Mouse (Mus musculus): ENCODE data around the gene Mad1l1.
"Not testable (repeated sequence)": the region's sequence is repeated elsewhere in the genome, so short reads cannot be mapped to it uniquely, and the experiment has no call there.

Gene Mad1l1

DNA sequence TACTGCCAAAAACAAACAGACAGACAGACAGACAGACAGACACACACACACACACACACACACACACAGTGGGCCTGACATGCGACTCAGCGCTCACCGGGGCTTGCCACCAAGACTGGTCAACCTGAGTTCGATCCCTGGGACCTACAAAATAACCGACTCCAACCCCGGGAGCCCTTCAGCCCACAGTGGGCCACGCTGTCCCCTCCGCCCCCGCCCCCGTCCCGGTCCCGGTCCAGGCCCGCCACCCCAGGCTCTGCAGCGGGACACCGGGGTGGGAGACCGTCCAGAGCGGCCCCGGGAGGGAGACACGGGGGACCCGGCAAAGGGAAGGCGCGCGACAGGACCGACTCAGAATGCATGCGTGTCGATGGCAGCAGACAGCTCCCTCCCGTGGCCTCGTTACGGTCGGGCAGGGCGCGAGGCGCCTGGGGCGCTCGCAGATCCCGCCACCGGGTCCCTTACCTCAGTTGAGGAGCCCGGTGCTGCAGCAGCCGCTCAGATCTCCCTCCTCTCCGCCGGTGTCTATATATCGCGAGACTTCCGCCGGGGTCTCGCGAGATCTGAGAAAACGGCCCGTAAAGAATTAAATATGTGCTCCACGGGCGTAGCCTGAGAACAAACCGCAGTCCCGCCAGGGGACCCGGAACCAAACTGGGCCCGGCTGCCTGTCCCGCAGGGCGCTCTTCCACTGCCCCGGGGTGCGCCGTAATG lies at the start of gene Mad1l1, which contains the start of gene Nudt1:
Gene Mad1l1, minus strand, starts transcription at position 511 of the 714 bp plus-strand sequence.
Gene Nudt1, plus strand, starts transcription at position 615 of the 714 bp plus-strand sequence.
- peak; percentile 99 for DNase-seq

DNA sequence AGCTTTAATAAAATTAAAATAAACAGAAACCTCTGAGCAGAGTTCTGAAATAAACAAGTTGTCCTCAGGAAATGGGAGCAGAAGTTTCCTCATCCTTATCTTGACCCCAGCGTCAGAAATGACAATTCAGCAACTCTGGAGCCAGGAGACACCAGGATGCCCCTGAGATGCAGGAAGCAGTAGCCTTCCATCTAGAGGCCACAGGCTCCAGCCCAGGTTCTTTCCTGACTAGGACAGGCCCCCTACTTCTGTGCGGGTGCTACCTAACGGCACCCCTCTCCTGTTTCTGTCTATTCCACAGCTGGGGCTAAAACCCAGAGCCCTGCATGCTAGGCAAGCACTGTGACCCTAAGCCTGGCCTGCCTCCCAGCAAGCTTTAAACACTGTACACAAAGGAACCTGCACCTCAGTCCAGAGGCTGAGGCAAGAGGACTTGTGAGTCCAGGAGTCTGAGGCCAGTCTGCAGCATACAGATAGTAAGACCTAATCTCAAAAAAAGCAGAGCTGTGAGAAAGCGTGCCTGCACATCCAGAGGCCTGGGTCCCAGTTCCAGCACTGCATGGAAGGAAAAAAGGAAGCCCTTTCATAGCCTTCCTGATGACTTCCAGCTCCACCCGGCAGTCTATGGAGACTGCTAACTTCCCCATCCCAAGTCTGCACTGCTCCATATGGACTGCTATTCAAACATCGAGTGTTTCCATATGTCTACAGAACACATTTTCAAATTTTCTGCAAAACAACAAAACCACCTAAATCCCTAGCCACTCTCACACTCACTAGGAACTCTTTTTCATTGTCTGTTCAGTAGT lies 49.3 kb upstream of the Mad1l1 start:
- DNase-seq: peak; percentile 96

DNA sequence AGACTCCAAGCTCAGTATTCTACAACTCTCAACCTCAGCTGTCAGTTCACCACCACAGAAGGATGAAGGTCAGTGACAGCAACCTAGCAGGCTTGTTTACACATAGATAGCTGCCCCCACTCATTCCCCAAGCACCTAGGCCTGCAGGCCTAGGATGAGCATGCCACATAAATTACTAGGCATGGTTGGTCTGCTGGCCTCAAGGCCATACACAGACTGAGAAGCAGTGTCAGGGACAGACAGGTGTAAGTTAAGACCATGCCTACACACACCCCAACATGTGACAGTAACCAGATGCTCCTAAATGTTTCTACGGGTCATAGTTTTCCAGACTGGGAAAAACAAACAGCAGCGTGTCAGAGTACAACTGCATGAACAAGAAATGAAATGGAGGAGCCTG lies 48.1 kb upstream of the Mad1l1 start:
- DNase-seq: no peak

DNA sequence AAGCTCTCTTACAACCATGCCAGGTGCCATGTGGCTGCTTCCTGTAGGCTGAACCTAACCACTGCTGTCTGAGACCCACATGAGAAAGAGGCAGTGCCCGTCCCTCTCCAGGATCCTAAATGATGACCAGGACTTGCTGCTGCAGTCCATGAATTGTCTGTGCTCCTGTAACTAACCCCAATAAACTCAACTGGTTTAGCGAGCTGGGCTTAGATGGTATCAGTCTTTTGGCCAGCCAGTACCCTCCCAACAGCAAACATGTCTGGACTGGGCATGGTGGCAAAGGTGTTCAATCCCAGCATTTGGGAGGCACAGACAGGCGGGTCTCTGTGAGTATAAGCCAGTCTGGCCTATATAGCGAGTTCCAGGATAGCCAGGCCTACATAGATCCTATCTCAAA lies 47.6 kb upstream of the Mad1l1 start:
- no peak for DNase-seq

DNA sequence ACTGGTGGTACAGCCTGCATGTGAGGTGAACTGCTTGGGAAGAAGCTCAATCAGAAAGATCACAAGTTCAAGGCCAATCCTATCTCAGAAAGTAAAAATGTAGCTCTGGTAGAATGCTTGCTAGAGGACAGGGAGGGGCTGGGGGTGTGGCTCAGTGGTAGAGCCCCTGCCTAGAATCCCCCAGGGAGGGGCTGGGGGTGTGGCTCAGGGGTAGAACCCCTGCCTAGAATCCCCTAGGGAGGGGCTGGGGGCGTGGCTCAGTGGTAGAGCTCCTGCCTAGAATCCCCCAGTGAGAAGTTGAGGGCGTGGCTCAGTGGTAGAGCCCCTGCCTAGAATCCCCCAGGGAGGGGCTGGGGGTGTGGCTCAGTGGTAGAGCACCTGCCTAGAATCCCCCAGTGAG lies 46.8 kb upstream of the Mad1l1 start:
- not testable (repeated sequence) for DNase-seq

DNA sequence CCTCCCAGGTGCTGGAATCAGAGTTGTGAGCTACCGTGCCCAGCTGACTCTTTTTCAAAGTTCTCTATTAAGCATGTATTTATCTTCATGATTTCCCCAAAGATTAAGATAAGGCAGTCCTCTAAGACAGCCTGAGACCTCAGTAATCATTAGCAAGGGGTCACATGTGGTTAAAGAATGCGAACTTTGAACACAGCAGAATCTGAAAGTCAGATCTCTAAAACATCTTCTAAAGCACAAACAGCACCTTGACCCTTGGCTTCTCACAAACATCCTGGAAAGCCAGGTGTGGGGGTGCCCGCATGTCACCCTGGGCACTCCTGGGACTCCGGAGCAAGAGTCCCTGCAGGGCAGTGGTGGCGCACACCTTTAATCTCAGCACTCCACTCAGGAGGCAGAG lies 43.1 kb upstream of the Mad1l1 start:
- DNase-seq: no peak

DNA sequence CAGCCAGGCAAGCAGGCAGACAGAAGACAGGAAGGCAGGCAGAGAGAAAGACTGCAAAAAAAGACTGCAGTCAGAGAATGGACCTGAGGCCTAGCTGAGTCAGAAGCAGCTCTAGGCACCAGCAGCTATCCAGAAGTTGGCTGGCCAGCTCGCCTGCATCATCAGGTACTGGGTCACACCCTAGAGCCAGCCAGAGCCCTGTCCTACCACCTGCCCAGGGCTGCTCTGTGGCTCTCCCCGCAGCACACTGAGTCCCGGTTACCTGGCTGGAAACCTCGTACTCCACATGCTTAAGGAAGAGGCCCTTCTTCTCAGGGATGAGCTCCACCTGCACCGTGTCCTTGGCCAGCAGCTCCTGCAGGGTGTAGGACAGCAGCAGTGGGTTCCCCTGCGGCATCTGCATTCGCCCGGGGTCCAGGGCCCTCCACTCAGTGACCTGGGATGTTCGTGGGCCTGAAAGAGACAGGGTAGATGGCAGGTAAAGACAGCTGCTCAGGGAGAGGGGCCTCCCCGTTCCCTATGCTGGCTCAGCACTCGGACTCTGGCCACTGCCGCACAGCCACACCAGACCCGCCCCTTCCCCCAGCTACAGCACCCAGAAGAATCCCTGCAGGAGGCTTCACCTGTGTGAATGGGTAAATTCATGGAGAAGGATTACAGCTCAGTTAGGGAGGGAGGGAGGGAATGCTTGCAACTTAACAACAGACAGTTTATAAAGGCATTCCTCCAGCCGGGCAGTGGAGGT lies 38.8 kb upstream of the Mad1l1 start:
- no peak for DNase-seq

DNA sequence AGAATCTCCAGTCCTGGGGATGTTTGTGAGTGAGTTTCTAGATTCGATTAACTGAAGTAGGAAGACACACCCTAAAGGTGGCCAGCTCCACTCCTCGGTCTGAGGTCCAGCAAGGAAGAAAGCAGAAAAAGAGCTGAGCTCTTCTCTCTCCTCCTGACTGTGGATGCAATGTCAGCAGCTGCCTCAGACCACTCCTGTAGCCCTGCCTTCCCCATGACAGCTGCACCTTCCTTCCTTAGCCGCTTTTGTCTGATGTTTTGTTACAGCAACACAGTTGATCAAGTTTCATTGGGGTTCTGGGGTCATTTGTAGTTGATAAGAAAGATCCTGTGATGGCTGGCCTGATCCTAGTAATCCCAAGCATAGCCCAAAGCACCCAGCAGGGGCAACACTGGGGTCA lies 36.1 kb upstream of the Mad1l1 start:
- DNase-seq: no peak

DNA sequence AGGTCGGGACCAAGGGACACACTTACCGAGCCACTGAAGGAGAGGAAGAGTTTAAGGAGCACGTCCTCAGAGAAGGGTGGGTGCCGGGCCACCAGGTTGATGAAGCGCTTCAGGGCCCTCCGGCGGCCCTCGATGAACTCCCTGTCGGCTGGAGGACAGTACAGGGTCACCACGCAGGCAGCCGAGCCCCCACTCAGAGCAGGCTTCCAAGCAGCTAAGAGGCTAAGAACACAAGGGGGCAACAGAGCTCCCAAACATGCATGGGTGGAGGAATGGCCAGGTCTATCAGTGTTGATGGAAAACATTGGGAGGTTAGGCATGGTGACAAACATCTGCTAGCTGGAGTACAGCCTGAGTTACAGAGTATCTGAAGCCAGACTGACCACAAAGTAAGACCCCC lies 34.6 kb upstream of the Mad1l1 start:
- no peak for DNase-seq

DNA sequence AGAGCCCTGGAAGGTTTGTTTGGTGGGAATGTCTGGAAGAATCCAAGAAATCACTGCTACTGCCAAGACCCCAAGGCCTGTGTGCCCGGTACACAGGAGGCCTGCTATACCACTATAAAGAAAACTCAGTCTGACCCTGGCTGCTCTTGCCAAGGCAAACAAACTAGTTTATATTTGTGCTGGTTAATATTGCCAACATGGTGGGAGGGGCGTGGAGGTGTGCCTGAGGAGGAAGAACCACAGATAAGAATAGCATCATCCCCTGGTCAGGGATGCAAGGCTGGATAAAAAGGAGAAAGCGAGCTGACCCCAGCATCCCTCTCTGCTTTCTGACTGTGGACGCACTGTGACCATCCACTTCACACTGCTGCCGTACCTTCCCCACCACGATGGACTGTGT lies 31.0 kb upstream of the Mad1l1 start:
- DNase-seq: no peak

DNA sequence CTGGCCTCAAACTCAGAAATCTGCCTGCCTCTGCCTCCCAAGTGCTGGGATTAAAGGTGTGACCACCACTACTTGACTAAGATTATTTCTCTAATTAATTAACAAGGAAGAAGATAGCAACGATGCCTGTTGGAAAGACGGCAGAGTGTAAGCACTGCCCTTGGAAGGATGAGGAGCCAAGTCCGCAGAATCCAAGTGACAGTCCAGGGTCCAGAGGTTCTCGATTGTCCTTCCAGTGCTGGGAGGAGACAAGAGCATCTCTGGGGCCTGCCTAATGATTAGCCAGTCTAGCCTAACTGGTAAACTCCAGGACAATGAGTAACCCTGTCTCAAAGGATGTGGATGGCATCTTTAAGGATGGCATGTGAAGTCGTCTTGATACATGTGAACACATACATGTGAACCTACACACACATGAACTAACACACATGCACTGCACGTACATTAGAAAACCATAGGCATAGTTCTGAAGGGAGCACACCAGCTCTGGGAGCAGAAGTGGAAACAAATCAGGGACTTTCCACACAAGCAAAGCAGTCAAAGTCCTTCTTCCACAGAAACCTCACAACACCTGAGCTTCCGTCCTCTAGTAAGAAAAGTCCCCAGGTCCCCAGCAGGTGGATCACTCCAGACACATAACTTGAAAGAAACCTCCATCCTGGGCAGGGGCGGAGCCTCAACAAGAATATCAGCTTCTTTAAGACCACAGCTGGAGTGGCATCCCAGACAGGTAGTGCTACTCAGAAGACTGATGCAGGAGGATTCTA lies 29.6 kb upstream of the Mad1l1 start:
- no peak for DNase-seq

DNA sequence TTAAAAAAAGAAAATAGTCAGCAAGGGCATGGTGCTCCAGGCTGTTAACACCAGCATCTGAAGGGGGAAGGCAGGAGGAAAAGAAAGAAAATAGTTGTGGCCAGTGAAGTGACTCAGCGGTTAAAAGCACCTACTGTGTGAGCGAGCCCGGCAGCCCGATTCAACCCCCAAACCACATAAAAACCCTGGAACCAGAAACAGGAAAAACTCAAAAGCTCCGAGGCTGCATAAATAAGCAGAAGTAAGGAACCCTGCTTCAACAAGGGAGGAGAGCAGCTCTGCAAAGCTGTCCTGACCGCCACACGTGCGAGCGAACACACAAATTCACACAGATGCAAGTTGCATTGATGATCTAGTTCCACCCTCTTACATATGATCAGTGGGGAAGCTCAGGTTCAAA lies 28.5 kb upstream of the Mad1l1 start:
- DNase-seq: no peak

DNA sequence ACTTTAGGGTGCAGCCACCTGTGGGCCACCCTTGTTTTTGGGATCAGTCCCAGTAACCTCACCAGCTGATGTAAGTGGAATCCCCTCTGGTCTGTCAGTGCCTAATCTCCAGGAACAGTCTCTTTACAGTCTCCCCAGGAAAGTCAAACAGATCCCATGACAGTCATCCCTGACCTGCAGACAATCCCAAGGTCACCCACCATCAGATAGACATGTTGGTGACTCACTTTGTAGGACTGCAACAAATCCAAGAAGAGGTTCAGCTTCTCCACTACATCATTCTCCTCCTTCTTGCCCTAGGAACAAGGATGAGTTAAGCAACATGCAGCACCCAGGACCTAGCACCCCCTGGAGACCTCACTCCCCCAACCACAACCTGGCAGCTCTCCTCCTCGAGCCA lies 24.7 kb upstream of the Mad1l1 start:
- DNase-seq: no peak

DNA sequence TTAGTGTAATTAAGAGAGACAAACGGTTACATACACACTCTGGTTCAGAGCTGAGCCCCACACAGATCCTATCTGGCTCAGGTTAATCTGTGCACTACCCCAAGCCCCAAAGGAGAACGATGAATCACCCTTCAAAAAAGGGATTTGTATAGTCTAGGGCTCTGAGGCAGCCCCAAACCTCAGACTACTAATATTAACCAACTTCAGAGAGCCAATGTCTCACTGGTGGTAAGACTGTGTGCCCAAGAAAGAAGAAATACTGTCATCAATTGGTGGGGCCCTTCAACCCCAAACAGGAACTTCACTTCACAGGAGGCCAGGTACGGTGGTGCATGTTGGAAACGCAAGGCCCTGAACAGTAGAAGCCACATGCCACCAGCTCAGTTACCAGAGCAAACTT lies 23.9 kb upstream of the Mad1l1 start:
- no peak for DNase-seq

DNA sequence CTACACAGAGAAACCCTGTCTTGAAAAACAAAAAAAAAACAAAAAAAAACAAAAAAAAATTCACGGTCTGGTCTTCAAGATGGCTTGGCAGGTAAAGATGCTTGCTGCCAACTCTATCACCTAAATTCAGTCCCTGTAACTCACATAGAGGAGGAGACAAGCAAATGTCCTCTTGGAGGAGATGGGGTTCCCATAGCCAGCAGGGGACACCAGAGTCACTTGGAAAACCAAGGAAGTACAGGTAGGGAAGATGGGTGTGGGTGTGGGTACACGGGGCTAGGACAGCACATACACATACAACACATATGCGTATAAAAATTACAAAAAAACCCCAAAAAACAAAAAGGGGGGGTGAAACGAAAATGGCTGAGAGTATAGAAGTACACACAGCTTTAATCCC lies 21.5 kb upstream of the Mad1l1 start:
- no peak for DNase-seq

DNA sequence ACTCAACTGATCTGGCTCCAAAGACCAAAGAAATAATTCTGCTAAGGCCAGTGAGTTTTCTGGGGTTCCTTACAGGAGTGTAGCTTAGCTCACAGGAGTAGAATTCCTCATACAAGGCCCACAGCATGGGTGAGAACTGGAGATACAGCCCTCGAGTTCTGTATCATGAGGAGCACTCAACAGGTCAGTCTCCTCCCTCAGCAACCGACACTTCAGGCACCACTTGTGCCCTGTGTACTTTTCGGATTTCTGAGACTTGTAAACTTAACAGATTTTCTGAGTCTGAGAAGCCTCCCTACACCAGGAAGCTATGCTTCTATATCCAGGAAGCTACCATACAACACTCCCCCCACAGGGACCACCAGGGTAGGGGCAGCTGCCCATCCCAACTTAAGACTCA lies 18.5 kb upstream of the Mad1l1 start:
- DNase-seq: no peak

DNA sequence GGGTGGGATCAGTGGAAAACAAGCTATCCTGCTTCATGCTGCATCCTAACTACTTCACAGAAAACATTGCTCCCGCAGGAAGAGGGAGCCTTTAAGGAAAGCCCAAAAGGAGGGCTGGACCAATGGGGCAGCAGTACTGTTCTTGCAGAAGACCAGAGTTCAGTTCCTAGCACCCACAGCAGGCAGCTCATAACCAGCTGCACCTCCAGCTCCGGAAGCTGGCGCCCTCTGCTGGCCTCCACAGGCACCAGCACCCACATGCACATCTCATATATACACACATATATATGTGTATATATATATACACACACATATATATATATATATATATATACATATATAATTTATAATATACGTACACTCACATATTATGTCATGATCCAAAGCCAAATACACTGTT lies 17.4 kb upstream of the Mad1l1 start:
- DNase-seq: no peak

DNA sequence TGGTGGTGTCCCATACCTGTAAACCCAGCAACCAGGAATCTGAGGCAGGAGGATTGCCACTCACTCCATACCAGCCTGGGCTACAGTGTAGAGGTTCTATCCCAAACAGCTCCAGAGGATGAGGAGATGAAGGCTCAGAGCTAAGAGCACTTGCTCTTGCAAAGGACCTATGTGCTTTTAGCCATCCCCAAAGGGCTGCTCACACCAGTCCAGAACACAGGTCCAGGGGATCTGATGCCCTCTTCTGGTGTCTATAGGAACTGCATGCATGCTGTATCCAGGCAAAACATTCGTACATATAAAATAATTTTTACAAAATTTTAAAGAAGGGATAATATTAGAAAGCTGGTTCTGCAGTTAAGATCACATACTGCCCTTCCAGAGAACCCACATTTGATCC lies 15.3 kb upstream of the Mad1l1 start:
- no peak for DNase-seq

DNA sequence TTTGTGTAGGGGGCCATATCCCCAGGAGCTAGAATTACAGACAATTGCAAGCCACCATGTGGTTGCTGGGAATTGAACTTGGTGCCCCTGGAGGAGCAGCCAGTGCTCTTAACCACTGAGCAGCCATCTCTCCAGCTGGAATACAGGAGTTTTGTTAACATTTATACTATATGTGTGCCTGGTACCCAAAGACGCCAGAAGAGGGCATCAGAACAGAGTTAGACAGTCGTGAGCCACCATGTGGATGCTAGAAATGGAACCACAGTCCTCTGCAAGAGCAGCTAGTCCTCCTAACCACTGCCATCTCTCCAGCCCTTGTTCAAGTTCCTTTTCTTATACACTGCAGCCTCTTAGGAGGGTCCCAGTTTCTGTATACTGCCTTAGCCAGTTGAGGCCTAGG lies 12.3 kb upstream of the Mad1l1 start:
- DNase-seq: no peak

DNA sequence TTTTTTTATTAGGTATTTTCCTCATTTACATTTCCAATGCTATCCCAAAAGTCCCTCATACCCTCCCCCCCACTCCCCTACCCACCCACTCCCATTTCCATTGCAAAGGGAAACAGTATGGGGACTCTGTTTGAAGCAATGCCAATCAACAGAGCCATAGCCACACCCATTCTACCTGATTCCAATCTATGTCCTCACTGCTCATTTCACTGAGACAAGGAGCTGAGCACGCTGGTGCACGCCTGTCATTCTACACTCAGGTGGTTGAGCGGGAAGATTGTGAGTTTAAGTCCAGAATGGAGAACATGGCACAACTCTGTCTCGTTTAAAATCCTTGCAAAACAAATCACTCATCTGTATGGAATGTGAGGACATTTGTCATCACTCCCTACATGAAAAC lies 11.2 kb upstream of the Mad1l1 start:
- DNase-seq: no peak

DNA sequence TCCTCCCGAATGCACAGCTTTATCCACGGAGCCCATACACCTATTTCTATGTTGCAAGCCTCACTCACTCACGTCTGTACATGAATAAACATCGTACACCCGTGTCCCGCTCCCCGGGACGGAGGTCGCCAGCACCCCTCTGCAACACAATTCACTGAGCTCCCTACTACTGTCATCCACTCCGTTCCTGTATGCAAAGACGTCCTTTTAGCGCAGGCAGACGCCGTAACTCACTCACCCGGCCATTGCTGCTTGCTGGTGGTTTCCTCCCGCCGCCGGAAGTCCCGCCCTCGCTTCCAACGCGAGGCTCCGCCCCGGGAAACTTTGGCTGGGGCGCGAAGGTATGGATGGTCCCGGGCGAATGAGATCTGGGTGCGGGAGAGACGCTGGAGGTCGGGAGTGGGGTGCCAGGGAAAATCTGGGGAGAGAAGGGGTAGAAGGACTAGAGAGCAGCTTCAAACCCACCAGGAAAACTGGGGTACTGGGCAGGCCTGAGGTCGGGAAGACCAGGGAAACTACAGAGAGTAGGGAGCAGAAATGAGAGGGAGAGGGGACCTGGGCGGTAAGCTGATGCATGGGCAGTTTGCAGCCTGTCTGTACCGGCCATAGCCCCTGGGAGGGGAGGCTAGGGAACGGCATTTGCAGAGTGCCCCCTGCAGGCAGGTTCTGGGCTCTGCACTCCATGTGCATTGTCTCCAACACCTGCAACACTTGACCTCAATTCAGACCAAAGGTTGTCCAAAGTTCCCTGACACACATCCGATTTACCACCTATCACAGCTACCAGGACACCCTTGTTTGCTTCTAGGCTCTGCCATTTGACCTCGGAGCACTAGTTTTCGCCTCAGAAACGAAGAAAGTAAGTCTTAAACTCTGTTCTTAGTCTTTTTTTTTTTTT lies 10.5 kb upstream of the Mad1l1 start, which contains the start of gene Mrm2:
Gene Mrm2, minus strand, starts transcription at position 284 of the 898 bp plus-strand sequence.
- DNase-seq: peak; percentile 98

DNA sequence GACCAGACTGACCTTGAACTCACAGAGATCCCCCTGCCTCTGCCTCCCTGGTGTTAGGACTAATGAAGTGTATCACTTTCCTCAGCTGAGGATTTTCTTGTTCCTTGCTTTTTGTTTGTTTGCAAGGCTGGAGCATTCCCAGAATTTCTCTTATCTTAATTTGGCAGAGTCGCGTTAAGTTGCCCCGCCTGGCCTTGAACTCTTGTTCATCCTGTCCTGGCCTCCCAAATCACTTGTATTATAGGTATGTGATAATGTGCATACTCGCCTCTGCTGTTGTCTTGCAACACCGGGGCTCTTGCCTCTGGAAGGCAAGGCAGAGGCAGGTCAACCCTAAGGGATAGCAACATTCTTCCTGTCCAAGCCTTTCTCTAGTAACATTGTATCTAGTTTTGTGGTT lies 2.7 kb upstream of the Mad1l1 start:
- DNase-seq: no peak

Data from heart, adult 11 months (tissue).